Mouse (Mus musculus) mouse embryonic stem cell (cell line): ENCODE results near the gene Gtf2f2.

Experiments
- in situ Hi-C, 2 experiments: fragments of 300-500 bp; cut with MboI; formaldehyde crosslinking; loops; 1 replicate in 1 of 2; 3 replicates in 1 of 2; pipeline ENCODE4 v1.14.3; 2019 to 2020; ENCODE audit warnings: low sequenced_read_pairs in 2 of 2, low pct_unique_long_range_greater_than_20kb in 1 of 2, mixed read lengths in 1 of 2; ENCODE audit not compliant: unreplicated experiment in 1 of 2

Gtf2f2 gene

GRCm38 (mm10) chr14:76010102-76011061 lies at the start of gene Gtf2f2:
Gene Gtf2f2, minus strand, starts transcription at chr14:76010865.
- in situ Hi-C loops, result no loop called here

GRCm38 (mm10) chr14:76059441-76059840 lies 48.8 kb upstream of the Gtf2f2 start:
- in situ Hi-C loops, result no loop called here

DNA sequence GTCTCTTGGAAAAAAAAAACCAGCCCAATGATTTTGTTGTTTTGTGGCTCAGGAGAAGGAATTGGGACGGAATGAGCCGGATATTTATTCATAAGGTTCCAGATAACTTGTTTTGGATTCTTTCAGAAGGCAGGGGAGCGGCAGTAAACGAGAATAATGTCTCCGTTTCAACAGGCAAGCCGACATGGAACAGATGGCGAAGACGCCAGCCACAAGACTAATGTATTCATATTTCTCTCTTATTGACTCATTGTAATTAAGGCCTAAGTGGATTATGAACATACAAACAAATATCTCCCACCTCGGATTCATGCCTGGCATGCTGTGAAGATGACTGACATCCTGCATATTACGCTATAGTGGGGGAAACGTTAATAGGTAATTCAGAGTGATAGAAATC lies 43.1 kb upstream of the Gtf2f2 start:
- in situ Hi-C loops, result no loop called here

- in situ Hi-C loops, result no loop called here
Measured at GRCm38 (mm10) chr14:76051966-76052365, 41.3 kb upstream of the Gtf2f2 start.

- in situ Hi-C loops, result no loop called here
Measured at GRCm38 (mm10) chr14:76045767-76046166, 35.1 kb upstream of the Gtf2f2 start.

DNA sequence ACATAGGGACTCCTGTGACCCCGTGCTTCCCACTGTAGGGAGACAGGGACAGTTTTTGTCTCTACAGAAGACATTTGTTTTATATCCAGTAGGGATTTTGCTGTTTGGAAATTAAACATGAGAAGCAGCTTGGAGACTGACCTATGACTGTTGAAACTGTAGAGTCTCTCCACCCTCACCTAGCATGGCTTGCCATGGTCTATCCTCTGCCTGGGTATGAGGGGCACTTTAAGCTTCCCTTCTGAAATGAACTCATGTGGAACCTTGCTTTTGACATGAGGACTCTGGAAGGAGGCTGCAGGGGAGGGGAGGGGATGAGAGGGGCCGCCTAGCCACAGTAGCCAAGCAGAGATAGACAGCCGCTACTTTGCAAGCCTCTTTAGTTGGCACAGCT lies 33.5 kb upstream of the Gtf2f2 start:
- in situ Hi-C loops, result no loop called here

GRCm38 (mm10) chr14:76043251-76044163 lies 32.8 kb upstream of the Gtf2f2 start:
- in situ Hi-C loops, result no loop called here

DNA sequence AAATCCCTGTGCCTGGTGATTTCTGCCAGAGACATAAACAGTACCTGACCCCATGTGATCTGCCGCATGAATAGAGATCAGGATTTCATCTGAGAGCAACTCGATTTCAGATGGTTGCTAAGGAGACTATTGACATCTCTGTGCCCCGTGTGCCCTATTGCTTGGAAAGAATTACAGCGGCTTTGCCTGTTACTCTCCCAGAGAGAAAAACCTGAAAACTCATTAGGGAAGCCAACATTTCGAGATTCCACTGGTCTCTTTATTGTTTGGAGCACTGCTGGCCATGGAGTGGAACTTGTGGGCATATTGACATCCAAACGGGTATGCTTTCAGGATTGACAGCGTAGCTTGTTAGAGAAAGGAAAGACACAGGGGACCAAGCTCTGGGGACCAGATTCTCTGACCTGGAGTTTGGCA lies 22.6 kb upstream of the Gtf2f2 start:
- in situ Hi-C loops, result no loop called here

- in situ Hi-C loops, result no loop called here
Measured at GRCm38 (mm10) chr14:76032671-76033136, 22.0 kb upstream of the Gtf2f2 start.

- in situ Hi-C loops, result no loop called here
Measured at GRCm38 (mm10) chr14:76031117-76031842, 20.6 kb upstream of the Gtf2f2 start.

- in situ Hi-C loops, result no loop called here
Measured at GRCm38 (mm10) chr14:76024641-76025040, 14.0 kb upstream of the Gtf2f2 start.

GRCm38 (mm10) chr14:76020927-76021719 lies 10.5 kb upstream of the Gtf2f2 start:
- in situ Hi-C loops, result no loop called here

DNA sequence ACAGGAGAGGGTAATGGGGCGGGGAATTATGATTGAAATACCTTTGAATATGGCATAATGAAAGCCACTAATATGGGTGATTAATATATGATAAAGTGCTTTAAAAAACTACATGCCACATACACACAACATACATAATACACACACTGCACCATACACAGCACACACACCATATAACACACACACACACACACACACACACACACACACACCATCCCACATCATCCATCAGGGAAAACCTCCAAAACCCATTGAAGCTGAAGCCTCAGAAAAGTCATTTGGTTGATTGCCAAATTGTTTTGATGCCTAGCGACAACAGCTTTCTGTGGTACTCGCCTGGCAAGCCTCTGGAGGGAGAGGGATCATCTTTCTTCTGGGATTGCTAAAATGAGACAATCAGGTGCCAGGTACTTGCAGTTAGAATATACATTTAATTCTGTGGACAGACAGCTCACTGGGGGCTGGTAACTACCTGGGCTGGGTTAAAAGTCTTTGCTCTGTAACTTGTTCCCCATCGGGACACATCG lies 9.7 kb upstream of the Gtf2f2 start:
- in situ Hi-C loops, result no loop called here

DNA sequence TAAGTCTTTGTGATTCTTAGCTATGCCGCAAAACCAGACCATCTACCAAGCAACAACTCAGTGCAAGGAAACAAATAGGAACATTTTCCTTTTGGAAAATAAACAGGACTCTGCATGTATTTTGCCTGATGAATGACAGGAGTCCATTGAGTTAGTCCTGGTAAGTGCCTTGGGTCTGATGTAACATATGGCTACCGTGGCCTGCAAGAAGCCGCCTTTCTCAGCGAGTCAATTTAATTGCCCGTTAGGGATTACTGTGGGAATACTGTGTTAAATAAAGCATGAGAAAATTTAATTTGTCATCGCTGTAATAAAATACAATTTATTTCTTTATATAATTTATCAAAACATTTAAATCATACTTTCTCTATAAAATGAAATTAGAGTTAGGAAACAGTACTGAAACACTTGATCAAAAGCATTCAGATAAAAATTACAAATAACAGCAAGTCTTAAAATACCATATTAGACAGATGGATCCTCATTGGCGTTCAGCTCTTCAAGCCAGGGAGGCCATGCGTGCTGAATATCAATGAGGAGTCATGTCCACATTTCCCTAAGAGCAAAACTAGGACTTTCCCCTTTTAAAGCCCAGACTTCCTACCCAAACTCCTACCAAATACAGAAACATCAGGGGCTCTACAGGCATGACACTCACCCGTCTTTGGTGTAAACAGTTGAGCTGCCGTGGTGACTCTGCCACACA lies 7.3 kb upstream of the Gtf2f2 start:
- in situ Hi-C loops, result no loop called here

DNA sequence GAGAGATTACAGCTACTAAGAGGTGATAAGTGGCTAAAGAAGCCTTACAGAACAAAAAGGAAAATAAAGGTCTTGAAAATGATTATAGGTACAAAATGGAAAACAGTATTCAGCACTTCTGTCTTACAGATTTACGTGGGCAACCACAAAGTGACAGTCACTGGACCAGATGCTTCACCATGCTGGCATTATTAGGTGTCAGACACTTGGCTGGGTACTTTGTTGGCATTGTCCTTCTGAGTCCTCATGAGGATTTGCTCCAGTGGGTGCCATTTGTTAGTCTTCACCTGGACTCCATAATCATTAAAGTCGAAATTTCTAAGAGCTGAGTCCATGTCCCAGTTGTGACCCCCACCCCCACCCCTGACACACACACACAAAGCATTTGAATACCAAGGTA lies 3.7 kb upstream of the Gtf2f2 start:
- in situ Hi-C loops, result no loop called here

DNA sequence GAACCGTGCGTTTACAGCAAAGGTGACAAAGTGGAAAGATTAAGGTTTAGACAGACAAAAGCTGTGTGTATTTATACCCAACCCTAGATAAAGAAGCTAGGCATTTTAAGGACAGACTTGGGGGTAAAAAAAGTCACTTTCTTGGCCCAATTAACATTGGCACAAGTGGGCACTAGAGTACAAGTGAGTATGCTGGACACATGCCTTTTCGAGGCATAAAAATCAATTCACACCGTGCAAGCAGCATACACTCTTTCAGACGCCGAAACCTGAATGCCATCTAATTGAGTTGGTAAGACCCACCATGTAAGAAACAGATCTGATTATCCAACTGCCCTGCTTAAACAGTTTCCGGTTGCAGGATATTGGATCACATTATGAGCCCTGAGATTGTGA lies 395 bp upstream of the Gtf2f2 start:
- in situ Hi-C loops, result no loop called here

GRCm38 (mm10) chr14:76009185-76009584 lies 1.5 kb downstream of the Gtf2f2 start:
- in situ Hi-C loops, result no loop called here
